Mouse (Mus musculus): ENCODE data around the gene Mtg2. TPM values are rescaled to one million over a fixed set of nuclear protein-coding genes. Genes with fewer than 3 reads are reported as not detected.

The Mtg2 gene
- polyA plus RNA-seq, 1 experiment from 2014 or later: 24.2 TPM

DNA sequence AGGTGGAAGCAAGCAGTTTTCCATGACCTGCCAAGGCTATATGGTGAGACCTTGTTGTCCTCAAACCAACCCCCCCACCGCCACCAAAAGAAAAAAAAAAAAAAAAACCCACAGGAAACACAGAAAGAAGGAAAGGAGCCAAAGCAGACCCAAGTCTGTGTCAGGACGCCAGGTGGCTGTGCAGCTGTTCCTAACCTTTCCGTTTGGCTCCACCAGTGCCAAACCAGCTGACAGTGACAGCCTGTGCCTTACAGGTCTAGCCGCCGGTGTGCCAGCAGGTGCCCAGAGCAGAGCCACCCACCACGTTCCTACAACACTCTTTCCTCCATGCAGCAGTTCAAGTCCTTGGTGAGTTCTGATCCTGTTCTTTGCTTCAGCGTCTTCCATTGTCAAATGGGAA lies 2.5 kb downstream of the Mtg2 start:
- Histone ChIP-seq H3K4me1 (replicated peaks; ENCODE audit: control insufficient read depth, insufficient read depth, low read length) (peaks cover 10% of the 10 kb centered on the region), H3K4me3 (ENCODE audit: low read depth, low read length) (no peak overlapping the region), H3K36me3 (ENCODE audit: control insufficient read depth, insufficient read depth, low read length) (peaks cover 23% of the 10 kb centered on the region), H3K4me2 (ENCODE audit: low read length) (no peak overlapping the region), H3K9me3 (ENCODE audit: control insufficient read depth, low read length) (no peaks in the 10 kb centered on the region), H3K9ac (ENCODE audit: low read length) (no peak overlapping the region), H3K27me3 (replicated peaks; ENCODE audit: control insufficient read depth, insufficient read depth, low read length) (no peaks in the 10 kb centered on the region), H3K27ac (ENCODE audit: low read depth) (no peak overlapping the region)
- DNase-seq (ENCODE audit: low spot score): no peak
- 87% methylated on average over 7 of the region's 7 CpGs for WGBS
- no peak for ATAC-seq (replicated peaks; ENCODE audit: low FRiP score, low TSS enrichment, low read depth)

DNA sequence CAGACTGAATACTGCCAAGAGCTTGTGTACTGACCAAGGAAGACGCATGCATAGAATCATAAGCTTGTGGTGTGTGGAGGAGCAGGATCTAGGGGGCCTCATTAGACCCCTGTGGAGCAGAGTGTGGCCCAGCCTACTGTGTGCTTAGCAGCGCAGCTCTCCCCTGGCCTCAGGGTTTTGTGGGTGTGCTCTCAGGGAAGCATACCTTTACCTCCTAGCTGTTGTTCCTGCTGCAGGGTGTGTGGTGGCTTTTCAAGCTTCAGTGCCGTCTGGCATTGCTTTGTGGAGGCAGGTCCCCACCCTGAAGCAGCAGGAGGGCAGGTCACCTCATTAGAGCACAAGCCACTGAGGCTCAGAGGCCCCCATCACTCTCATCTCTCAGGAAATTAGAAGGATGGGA lies 7.2 kb downstream of the Mtg2 start:
- H3K4me3 ChIP-seq (ENCODE audit: low read depth, low read length): no peak overlapping the region
- 67% methylated on average over 3 of the region's 3 CpGs for WGBS

DNA sequence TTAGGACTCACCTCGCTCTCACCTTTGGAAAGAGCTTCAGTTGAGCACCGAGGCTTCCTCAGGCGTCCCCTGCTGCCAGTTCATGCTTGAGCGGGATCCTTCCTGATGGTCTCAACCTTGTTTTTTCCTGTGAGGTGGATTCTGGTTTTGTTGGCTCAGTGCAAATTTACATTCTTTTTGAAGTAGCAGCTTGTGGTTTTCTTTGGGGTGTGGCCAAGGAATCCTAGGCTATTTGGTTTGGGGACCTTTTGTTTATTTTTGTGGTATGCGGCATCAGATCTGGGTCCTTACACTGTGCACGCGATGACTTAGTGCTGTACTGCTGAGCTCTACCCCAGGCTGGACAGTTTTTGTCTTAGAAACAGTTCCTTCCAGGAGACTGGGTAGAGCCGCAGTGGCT lies 10.3 kb downstream of the Mtg2 start:
- Histone ChIP-seq H3K27me3 (replicated peaks; ENCODE audit: control insufficient read depth, insufficient read depth, low read length) (no peaks in the 10 kb centered on the region), H3K27ac (ENCODE audit: low read depth) (no peak overlapping the region), H3K4me2 (ENCODE audit: low read length) (no peak overlapping the region), H3K9me3 (ENCODE audit: control insufficient read depth, low read length) (no peaks in the 10 kb centered on the region), H3K36me3 (ENCODE audit: control insufficient read depth, insufficient read depth, low read length) (peaks cover 26% of the 10 kb centered on the region), H3K4me1 (replicated peaks; ENCODE audit: control insufficient read depth, insufficient read depth, low read length) (no peaks in the 10 kb centered on the region), H3K9ac (ENCODE audit: low read length) (no peak overlapping the region), H3K4me3 (ENCODE audit: low read depth, low read length) (no peak overlapping the region)
- ATAC-seq (replicated peaks; ENCODE audit: low FRiP score, low TSS enrichment, low read depth) (no peak), DNase-seq (ENCODE audit: low spot score) (no peak)
- 89% methylated on average over 8 of the region's 8 CpGs for WGBS

More for the DNA sequence above, 7.2 kb downstream of the Mtg2 start:
- Histone ChIP-seq H3K36me3 (ENCODE audit: control insufficient read depth, insufficient read depth, low read length) (peaks cover 16% of the 10 kb centered on the region), H3K4me1 (replicated peaks; ENCODE audit: control insufficient read depth, insufficient read depth, low read length) (no peaks in the 10 kb centered on the region), H3K27ac (ENCODE audit: low read depth) (no peak overlapping the region), H3K4me2 (ENCODE audit: low read length) (no peak overlapping the region), H3K9ac (ENCODE audit: low read length) (no peak overlapping the region), H3K27me3 (replicated peaks; ENCODE audit: control insufficient read depth, insufficient read depth, low read length) (no peaks in the 10 kb centered on the region), H3K9me3 (ENCODE audit: control insufficient read depth, low read length) (no peaks in the 10 kb centered on the region)
- DNase-seq (ENCODE audit: low spot score) (no peak), ATAC-seq (replicated peaks; ENCODE audit: low FRiP score, low TSS enrichment, low read depth) (no peak)

DNA sequence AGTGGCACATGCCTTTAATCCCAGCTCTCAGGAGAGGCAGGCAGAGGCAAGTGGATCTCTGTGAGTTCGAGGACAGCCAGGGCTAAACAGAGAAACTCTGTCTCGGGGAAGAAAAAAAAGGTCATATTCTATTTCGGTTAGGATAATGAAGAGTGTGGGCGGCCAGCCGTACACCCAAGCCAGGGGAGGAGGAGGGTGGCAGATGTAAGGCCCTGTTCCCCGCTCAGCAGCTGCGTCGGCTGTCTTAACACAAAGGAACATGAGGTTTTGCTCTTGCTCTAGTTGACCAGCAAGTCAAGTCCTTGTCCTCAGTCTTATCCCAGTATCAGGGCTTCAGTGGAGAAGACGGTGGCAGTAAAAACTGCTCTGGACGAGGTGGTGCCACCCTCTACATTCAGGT lies 12.7 kb downstream of the Mtg2 start:
- 92% methylated on average over 10 of the region's 10 CpGs for WGBS
- Histone ChIP-seq H3K9ac (ENCODE audit: low read length) (no peak overlapping the region), H3K36me3 (ENCODE audit: control insufficient read depth, insufficient read depth, low read length) (peaks cover 17% of the 10 kb centered on the region), H3K4me2 (ENCODE audit: low read length) (no peak overlapping the region), H3K9me3 (ENCODE audit: control insufficient read depth, low read length) (no peaks in the 10 kb centered on the region), H3K4me1 (replicated peaks; ENCODE audit: control insufficient read depth, insufficient read depth, low read length) (no peaks in the 10 kb centered on the region), H3K27me3 (replicated peaks; ENCODE audit: control insufficient read depth, insufficient read depth, low read length) (no peaks in the 10 kb centered on the region), H3K27ac (ENCODE audit: low read depth) (no peak overlapping the region), H3K4me3 (ENCODE audit: low read depth, low read length) (no peak overlapping the region)
- DNase-seq (ENCODE audit: low spot score) (no peak), ATAC-seq (replicated peaks; ENCODE audit: low FRiP score, low TSS enrichment, low read depth) (no peak)

DNA sequence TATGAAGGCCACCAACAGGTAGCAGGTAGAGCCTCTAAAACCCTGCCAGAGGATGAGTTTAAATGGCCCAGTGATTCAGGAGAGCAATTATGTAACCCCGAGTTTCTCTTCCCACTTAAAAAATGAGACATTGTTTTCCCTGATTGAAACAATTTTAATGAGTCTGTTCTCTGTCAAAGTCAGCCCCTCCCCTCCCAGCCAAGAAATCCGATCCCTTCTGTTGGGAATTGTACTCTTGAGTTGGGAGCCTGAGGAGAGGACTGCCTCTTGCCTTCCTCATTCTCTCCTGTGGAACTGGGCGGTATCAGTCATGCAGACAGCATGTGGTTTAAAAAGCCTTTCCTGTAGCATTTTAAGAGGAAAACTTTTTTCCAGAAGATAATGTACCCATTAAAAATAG lies 14.2 kb downstream of the Mtg2 start:
- peaks cover 14% of the 10 kb centered on the region for H3K36me3 ChIP-seq (ENCODE audit: control insufficient read depth, insufficient read depth, low read length)
- H3K4me2 ChIP-seq (ENCODE audit: low read length): no peak overlapping the region
- ATAC-seq (replicated peaks; ENCODE audit: low FRiP score, low TSS enrichment, low read depth): no peak
- 15% methylated on average over 3 of the region's 3 CpGs for WGBS
- no peaks in the 10 kb centered on the region for H3K4me1 ChIP-seq (replicated peaks; ENCODE audit: control insufficient read depth, insufficient read depth, low read length)
- no peak overlapping the region for H3K4me3 ChIP-seq (ENCODE audit: low read depth, low read length)
- H3K9ac ChIP-seq (ENCODE audit: low read length): no peak overlapping the region
- no peaks in the 10 kb centered on the region for H3K9me3 ChIP-seq (ENCODE audit: control insufficient read depth, low read length)
- H3K27me3 ChIP-seq (replicated peaks; ENCODE audit: control insufficient read depth, insufficient read depth, low read length): no peaks in the 10 kb centered on the region
- no peak for DNase-seq (ENCODE audit: low spot score)
- no peak overlapping the region for H3K27ac ChIP-seq (ENCODE audit: low read depth)

DNA sequence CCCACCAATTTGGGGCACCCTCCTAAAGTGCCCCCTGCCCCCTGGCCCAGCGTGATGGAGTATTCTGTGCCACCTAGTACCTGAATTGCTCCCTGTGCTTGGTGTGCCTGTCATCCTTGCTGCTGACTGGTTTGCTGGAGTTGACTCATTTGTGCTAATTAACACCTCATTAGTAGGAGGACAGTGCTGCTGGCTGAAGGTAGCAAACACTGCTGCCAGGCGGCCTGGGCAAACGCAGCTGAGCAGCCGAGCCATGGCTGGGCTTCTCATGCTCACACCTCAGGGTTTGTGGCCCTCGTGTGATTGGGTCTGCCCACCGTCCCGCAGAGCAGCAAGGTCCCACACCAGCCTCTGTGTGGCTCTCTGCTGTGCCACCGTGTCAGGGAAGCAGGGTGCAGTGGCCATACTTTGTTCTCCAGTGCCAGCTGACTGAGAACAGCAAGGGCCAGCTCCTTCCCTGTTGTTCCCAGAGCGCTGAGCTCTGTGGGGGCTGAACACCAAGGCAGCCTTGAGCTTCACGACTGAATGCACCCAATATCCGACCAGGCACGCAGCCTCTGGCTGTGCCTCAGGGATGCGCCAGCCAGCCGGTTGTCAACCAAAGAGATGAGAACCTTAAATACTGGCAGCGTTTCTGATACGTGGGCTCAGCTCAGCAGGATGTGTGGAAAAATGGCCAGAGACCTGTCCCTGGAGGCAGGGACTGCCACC lies 15.7 kb downstream of the Mtg2 start:
- Histone ChIP-seq H3K4me3 (ENCODE audit: low read depth, low read length) (no peak overlapping the region), H3K27ac (ENCODE audit: low read depth) (no peak overlapping the region), H3K27me3 (replicated peaks; ENCODE audit: control insufficient read depth, insufficient read depth, low read length) (no peaks in the 10 kb centered on the region), H3K9me3 (ENCODE audit: control insufficient read depth, low read length) (no peaks in the 10 kb centered on the region), H3K9ac (ENCODE audit: low read length) (no peak overlapping the region), H3K4me1 (replicated peaks; ENCODE audit: control insufficient read depth, insufficient read depth, low read length) (no peaks in the 10 kb centered on the region), H3K36me3 (ENCODE audit: control insufficient read depth, insufficient read depth, low read length) (peaks cover 14% of the 10 kb centered on the region), H3K4me2 (ENCODE audit: low read length) (no peak overlapping the region)
- DNase-seq (ENCODE audit: low spot score): no peak
- no peak for ATAC-seq (replicated peaks; ENCODE audit: low FRiP score, low TSS enrichment, low read depth)
- 70% methylated on average over 16 of the region's 16 CpGs for WGBS

DNA sequence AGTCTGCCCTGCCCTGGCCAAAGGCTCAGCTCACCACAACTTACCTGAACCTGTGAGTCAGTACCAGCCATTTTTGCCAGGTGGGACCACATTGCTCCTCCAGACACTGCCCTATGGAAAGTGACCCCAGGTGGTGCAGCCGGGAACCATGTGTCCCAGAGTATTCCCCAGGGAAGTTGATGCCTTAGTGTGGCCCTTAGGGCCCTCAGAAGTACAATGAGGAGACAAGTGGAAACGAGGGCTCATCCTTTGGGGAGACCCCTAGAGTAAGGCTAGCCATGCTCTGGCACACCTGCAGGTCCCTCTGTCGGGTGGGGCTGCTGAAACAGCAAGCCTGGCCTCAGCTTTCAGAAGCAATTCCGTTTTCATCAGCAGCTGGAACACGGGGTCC lies 16.2 kb downstream of the Mtg2 start:
- WGBS: 89% methylated on average over 5 of the region's 5 CpGs
- Histone ChIP-seq H3K4me3 (ENCODE audit: low read depth, low read length) (no peak overlapping the region), H3K9ac (ENCODE audit: low read length) (no peak overlapping the region), H3K4me2 (ENCODE audit: low read length) (no peak overlapping the region), H3K27ac (ENCODE audit: low read depth) (no peak overlapping the region), H3K9me3 (ENCODE audit: control insufficient read depth, low read length) (no peaks in the 10 kb centered on the region), H3K27me3 (replicated peaks; ENCODE audit: control insufficient read depth, insufficient read depth, low read length) (no peaks in the 10 kb centered on the region), H3K36me3 (ENCODE audit: control insufficient read depth, insufficient read depth, low read length) (peaks cover 14% of the 10 kb centered on the region), H3K4me1 (replicated peaks; ENCODE audit: control insufficient read depth, insufficient read depth, low read length) (no peaks in the 10 kb centered on the region)
- DNase-seq (ENCODE audit: low spot score): no peak
- no peak for ATAC-seq (replicated peaks; ENCODE audit: low FRiP score, low TSS enrichment, low read depth)

DNA sequence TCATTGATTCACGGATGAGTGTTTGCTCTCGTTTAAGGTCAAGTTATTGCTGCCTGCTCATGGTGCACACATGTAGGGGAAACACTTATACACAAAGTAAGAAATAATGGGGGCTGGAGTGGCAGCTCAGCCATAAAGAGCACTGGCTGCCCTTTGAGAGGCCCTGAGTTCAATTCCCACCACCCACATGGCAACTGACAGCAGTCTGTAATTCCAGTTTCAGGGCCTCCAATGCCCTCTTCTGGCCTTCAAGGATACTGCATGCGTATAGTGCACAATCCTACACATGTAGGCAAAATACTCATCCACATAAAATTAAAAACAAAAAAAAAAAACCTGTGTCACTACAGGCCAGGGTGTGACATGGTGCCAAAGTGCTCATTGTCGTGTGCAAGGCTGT lies 17.1 kb downstream of the Mtg2 start:
- DNase-seq (ENCODE audit: low spot score) (no peak), ATAC-seq (replicated peaks; ENCODE audit: low FRiP score, low TSS enrichment, low read depth) (no peak)
- Histone ChIP-seq H3K27me3 (replicated peaks; ENCODE audit: control insufficient read depth, insufficient read depth, low read length) (no peaks in the 10 kb centered on the region), H3K4me2 (ENCODE audit: low read length) (no peak overlapping the region), H3K4me3 (ENCODE audit: low read depth, low read length) (no peak overlapping the region), H3K4me1 (replicated peaks; ENCODE audit: control insufficient read depth, insufficient read depth, low read length) (no peaks in the 10 kb centered on the region), H3K9me3 (ENCODE audit: control insufficient read depth, low read length) (no peaks in the 10 kb centered on the region), H3K9ac (ENCODE audit: low read length) (no peak overlapping the region), H3K36me3 (ENCODE audit: control insufficient read depth, insufficient read depth, low read length) (peaks cover 14% of the 10 kb centered on the region), H3K27ac (ENCODE audit: low read depth) (no peak overlapping the region)
- 93% methylated on average over 4 of the region's 4 CpGs for WGBS

DNA sequence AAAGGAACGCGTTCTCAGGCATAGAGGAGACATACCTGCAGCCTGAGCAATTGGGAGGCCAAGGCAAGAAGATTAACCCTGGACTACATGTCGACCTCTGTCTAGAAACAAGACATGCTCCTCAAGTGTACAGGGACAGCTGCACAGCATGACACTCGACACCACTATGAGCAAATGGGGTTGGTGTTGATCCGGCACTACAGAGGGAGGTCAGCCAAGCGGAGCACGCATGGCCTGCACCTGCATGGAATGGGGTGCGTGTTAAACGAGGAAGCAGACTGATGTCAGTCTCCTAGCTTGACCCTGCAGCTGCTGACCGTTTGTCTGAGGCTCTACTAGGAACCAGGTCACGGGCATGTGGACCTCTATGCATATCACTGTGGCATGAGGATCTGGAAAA lies 19.9 kb downstream of the Mtg2 start:
- no peaks in the 10 kb centered on the region for H3K4me1 ChIP-seq (replicated peaks; ENCODE audit: control insufficient read depth, insufficient read depth, low read length)
- no peak overlapping the region for H3K9ac ChIP-seq (ENCODE audit: low read length)
- H3K27ac ChIP-seq (ENCODE audit: low read depth): no peak overlapping the region
- ATAC-seq (replicated peaks; ENCODE audit: low FRiP score, low TSS enrichment, low read depth) (no peak), DNase-seq (ENCODE audit: low spot score) (no peak)
- H3K36me3 ChIP-seq (ENCODE audit: control insufficient read depth, insufficient read depth, low read length): no peaks in the 10 kb centered on the region
- no peaks in the 10 kb centered on the region for H3K27me3 ChIP-seq (replicated peaks; ENCODE audit: control insufficient read depth, insufficient read depth, low read length)
- WGBS: 67% methylated on average over 11 of the region's 11 CpGs
- H3K4me3 ChIP-seq (ENCODE audit: low read depth, low read length): no peak overlapping the region
- H3K9me3 ChIP-seq (ENCODE audit: control insufficient read depth, low read length): no peaks in the 10 kb centered on the region
- H3K4me2 ChIP-seq (ENCODE audit: low read length): no peak overlapping the region

Data from intestine, embryonic 14.5 days (tissue).